Mouse (Mus musculus): ENCODE measurements at regions not wholly inside any gene's neighbourhood (a gene's known extent, or its start where the extent isn't known, plus 50 kb on each side); places are given as distances from the start of the nearest gene placed in this dataset.

GRCm38 (mm10) chr16:12956416-12956815 is 153.1 kb upstream of the Ercc4 start:
- TF ChIP-seq CTCF (IDR thresholded peaks at IDR 0.05; ENCODE audit: control insufficient read depth, insufficient read depth, low read length) (no peak), POLR2A (IDR thresholded peaks at IDR 0.05; ENCODE audit: borderline replicate concordance, control insufficient read depth, low read depth, low read length) (no peak)

All from bone marrow, adult 2 months (tissue).